Mouse (Mus musculus) MEL (cell line): ENCODE data around the gene Lrch3. TPM values are rescaled to one million over a fixed set of nuclear protein-coding genes. Genes with fewer than 3 reads are reported as not detected.

ENCODE experiments used
- DNase-seq: peaks from one replicate; pipeline ENCODE4 v3.0.0; 2011; ENCODE audit warnings: low read depth, low spot score
- H3K27ac ChIP-seq: 2 replicates; pipeline ENCODE4 v1.5.1; 2012; ENCODE audit warnings: low read depth, mild to moderate bottlenecking, control low read depth, low read length, moderate library complexity; ENCODE audit not compliant: control insufficient read depth
- H3K27me3 ChIP-seq, 2 experiments: fragments of 150-350 bp in 1 of 2; sonication (generic) in 1 of 2; 2 replicates each; pipeline ENCODE4 v1.6.1; 2012; ENCODE audit warnings: low read length in 2 of 2, mild to moderate bottlenecking in 2 of 2, improper control_type of control experiment in 1 of 2, moderate library complexity in 1 of 2; ENCODE audit not compliant: insufficient read depth in 2 of 2, control insufficient read depth in 1 of 2
- H3K36me3 ChIP-seq, 2 experiments: 2 replicates each; pipeline ENCODE4 v1.6.1; 2012 to 2014; ENCODE audit warnings: low read length in 2 of 2, improper control_type of control experiment in 1 of 2, inconsistent platforms in 1 of 2, mild to moderate bottlenecking in 1 of 2; ENCODE audit not compliant: insufficient read depth in 2 of 2, control insufficient read depth in 1 of 2
- H3K4me1 ChIP-seq, 2 experiments: fragments of 150-350 bp in 1 of 2; sonication (generic) in 1 of 2; 2 replicates each; pipeline ENCODE4 v1.6.1; 2012; ENCODE audit warnings: low read length in 2 of 2, improper control_type of control experiment in 1 of 2, mild to moderate bottlenecking in 1 of 2; ENCODE audit not compliant: insufficient read depth in 2 of 2, control insufficient read depth in 1 of 2
- H3K4me3 ChIP-seq, 2 experiments: fragments of 150-350 bp in 1 of 2; sonication (generic) in 1 of 2; 2 replicates each; pipeline ENCODE4 v1.5.1; 2012; ENCODE audit warnings: low read depth in 2 of 2, low read length in 2 of 2, mild to moderate bottlenecking in 2 of 2, moderate library complexity in 2 of 2, control low read depth in 1 of 2, improper control_type of control experiment in 1 of 2; ENCODE audit not compliant: control insufficient read depth in 1 of 2, insufficient read depth in 1 of 2
- H3K79me2 ChIP-seq: 2 replicates; pipeline ENCODE4 v1.6.1; 2012; ENCODE audit warnings: mild to moderate bottlenecking, low read length, moderate library complexity; ENCODE audit not compliant: control insufficient read depth, poor library complexity, insufficient read depth
- H3K9ac ChIP-seq: 2 replicates; pipeline ENCODE4 v1.6.1; 2012; ENCODE audit warnings: low read depth, mild to moderate bottlenecking, control low read depth, low read length, moderate library complexity; ENCODE audit not compliant: control insufficient read depth, poor library complexity, severe bottlenecking
- H3K9me3 ChIP-seq: fragments of 150-350 bp; sonication (generic); replicated peaks from 2 replicates; pipeline ENCODE4 v1.6.1; 2012; ENCODE audit warnings: mild to moderate bottlenecking, low read length, improper control_type of control experiment, moderate library complexity; ENCODE audit not compliant: insufficient read depth
- BHLHE40 ChIP-seq: IDR thresholded peaks from 2 replicates; pipeline ENCODE4 v1.6.1; 2012; ENCODE audit warnings: low read depth, mild to moderate bottlenecking, inconsistent platforms, low read length, improper control_type of control experiment, borderline replicate concordance
- CHD2 ChIP-seq: IDR thresholded peaks from 2 replicates; pipeline ENCODE4 v1.6.1; 2011; ENCODE audit warnings: low read length, improper control_type of control experiment
- CTCF ChIP-seq, 3 experiments: IDR thresholded peaks in 2 of 3; conservative IDR thresholded peaks in 1 of 3; 2 replicates each; pipeline ENCODE4 v1.5.1; 2011 to 2012; ENCODE audit warnings: low read length in 3 of 3, low read depth in 2 of 3, mild to moderate bottlenecking in 2 of 3, improper control_type of control experiment in 1 of 3, inconsistent platforms in 1 of 3, mixed read lengths in 1 of 3, moderate library complexity in 1 of 3; ENCODE audit not compliant: control insufficient read depth in 1 of 3, insufficient read depth in 1 of 3, poor library complexity in 1 of 3, severe bottlenecking in 1 of 3
- ELF1 ChIP-seq: IDR thresholded peaks from 2 replicates; pipeline ENCODE4 v1.6.1; 2014; ENCODE audit warnings: low read depth, mild to moderate bottlenecking, inconsistent platforms, low read length, improper control_type of control experiment, moderate library complexity
- GATA1 ChIP-seq: IDR thresholded peaks from 2 replicates; pipeline ENCODE4 v1.6.1; 2011; ENCODE audit warnings: low read depth, low read length, improper control_type of control experiment
- HCFC1 ChIP-seq: IDR thresholded peaks from 2 replicates; pipeline ENCODE4 v1.6.1; 2012; ENCODE audit warnings: low read depth, mild to moderate bottlenecking, inconsistent platforms, low read length, improper control_type of control experiment, moderate library complexity
- JUND ChIP-seq: IDR thresholded peaks from 2 replicates; pipeline ENCODE4 v1.6.1; 2011; ENCODE audit warnings: low read depth, mild to moderate bottlenecking, improper control_type of control experiment, low read length
- KAT2A ChIP-seq: conservative IDR thresholded peaks from 2 replicates; pipeline ENCODE4 v1.6.1; 2012; ENCODE audit warnings: low read depth, low read length, improper control_type of control experiment, inconsistent platforms
- MAFK ChIP-seq: IDR thresholded peaks from 2 replicates; pipeline ENCODE4 v1.6.1; 2011; ENCODE audit warnings: low read depth, mild to moderate bottlenecking, low read length, improper control_type of control experiment, borderline replicate concordance
- MYC ChIP-seq: IDR thresholded peaks from 2 replicates; pipeline ENCODE4 v1.6.1; 2011; ENCODE audit warnings: low read depth, mild to moderate bottlenecking, low read length, improper control_type of control experiment, moderate library complexity
- POLR2A ChIP-seq, 2 experiments: IDR thresholded peaks; 2 replicates each; pipeline ENCODE4 v1.6.1; 2011 to 2012; ENCODE audit warnings: low read length in 2 of 2, mild to moderate bottlenecking in 2 of 2, control low read depth in 1 of 2, improper control_type of control experiment in 1 of 2, low read depth in 1 of 2, moderate library complexity in 1 of 2; ENCODE audit not compliant: control insufficient read depth in 1 of 2, insufficient read depth in 1 of 2, poor library complexity in 1 of 2
- POLR2AphosphoS2 ChIP-seq: IDR thresholded peaks from 2 replicates; pipeline ENCODE4 v1.6.1; 2011; ENCODE audit warnings: low read length, improper control_type of control experiment
- SIN3A ChIP-seq: IDR thresholded peaks from 2 replicates; pipeline ENCODE4 v1.6.1; 2012; ENCODE audit warnings: low read length, improper control_type of control experiment, inconsistent platforms
- TAL1 ChIP-seq: IDR thresholded peaks from 2 replicates; pipeline ENCODE4 v1.6.1; 2012; ENCODE audit warnings: mild to moderate bottlenecking, inconsistent platforms, low read length, moderate library complexity, mixed read lengths
- TCF12 ChIP-seq: IDR thresholded peaks from 2 replicates; pipeline ENCODE4 v1.6.1; 2014; ENCODE audit warnings: low read depth, mild to moderate bottlenecking, inconsistent platforms, low read length, improper control_type of control experiment, moderate library complexity
- UBTF ChIP-seq: IDR thresholded peaks from 2 replicates; pipeline ENCODE4 v1.6.1; 2012; ENCODE audit warnings: low read depth, mild to moderate bottlenecking, inconsistent platforms, low read length, improper control_type of control experiment, moderate library complexity, borderline replicate concordance; ENCODE audit not compliant: insufficient read depth
- USF2 ChIP-seq, 2 experiments: IDR thresholded peaks; 2 replicates each; pipeline ENCODE4 v1.6.1; 2011 to 2012; ENCODE audit warnings: improper control_type of control experiment in 2 of 2, low read length in 2 of 2, borderline replicate concordance in 1 of 2, inconsistent platforms in 1 of 2, low read depth in 1 of 2, mild to moderate bottlenecking in 1 of 2; ENCODE audit not compliant: insufficient read depth in 1 of 2
- ZKSCAN1 ChIP-seq: IDR thresholded peaks from 2 replicates; pipeline ENCODE4 v1.6.1; 2012; ENCODE audit warnings: low read depth, mild to moderate bottlenecking, inconsistent platforms, low read length, improper control_type of control experiment, moderate library complexity
- ZMIZ1 ChIP-seq: IDR thresholded peaks from 2 replicates; pipeline ENCODE4 v1.6.1; 2012; ENCODE audit warnings: low read depth, mild to moderate bottlenecking, inconsistent platforms, low read length, improper control_type of control experiment, moderate library complexity
- polyA plus RNA-seq, 2 experiments: library from polyadenylated mRNA; stranded (reverse) in 1 of 2; unstranded in 1 of 2; fragments of >175 nt in 1 of 2; fragments of >200 nt in 1 of 2; gene quantifications; 2 replicates each; pipeline versions ENCODE4 v1.2.1 to v1.2.4; 2012; ENCODE audit warnings: low replicate concordance in 2 of 2, low read depth in 1 of 2; ENCODE audit not compliant: insufficient read length in 2 of 2, insufficient read depth in 1 of 2, missing spikeins in 1 of 2
- total RNA-seq: library from RNA; depleted of rRNA; stranded (reverse); fragments of 300-350 nt; gene quantifications from 2 replicates; pipeline ENCODE4 v1.2.3, GENCODE M21; 2012

Lrch3 gene
- total and polyA plus RNA-seq, 3 experiments = 8.6 to 17.0 TPM; not detected in 1

DNA sequence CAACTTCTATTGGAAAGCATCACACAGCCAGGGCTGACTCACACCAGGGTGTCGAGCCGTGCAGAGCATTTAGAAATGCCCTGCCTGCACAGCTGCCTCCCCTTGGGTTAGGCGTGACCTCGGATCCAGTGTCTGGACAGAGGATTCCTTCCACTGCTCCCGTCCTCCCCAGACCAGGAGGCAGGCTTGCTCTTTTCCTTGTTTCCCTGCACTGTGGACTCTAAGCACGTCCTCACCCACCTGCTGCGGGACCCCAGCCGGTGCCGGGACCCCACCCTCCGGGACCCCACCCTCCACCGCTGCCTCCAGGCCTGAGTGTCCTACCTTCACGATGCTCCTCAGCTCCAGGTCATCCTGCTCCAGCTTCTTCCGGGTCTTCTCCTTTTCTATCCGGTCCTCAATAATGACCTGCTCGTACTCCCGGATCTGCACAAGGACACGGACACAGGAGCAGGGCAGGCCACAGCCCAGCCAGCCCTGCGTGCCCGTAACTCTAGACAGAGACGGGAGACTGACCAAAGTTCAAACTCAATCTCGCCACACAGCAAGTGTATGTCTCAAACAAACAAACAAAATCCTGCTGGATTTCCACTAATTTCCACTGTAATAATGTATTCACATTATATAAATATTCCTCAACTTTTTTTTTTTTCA, 105.3 kb downstream of the Lrch3 start:
- no peak for DNase-seq
- TF ChIP-seq JUND (no peak), USF2 (IDR thresholded peaks at IDR 0.05; ENCODE audit: borderline replicate concordance in 1 of 2, insufficient read depth in 1 of 2, low read depth in 1 of 2, low read length in 2 of 2) (no peak), CTCF (IDR thresholded peaks at IDR 0.05 in 2 of 3, conservative IDR thresholded peaks at IDR 0.05 in 1 of 3; ENCODE audit: control insufficient read depth in 1 of 3, insufficient read depth in 1 of 3, low read depth in 2 of 3, low read length in 3 of 3, poor library complexity in 1 of 3, severe bottlenecking in 1 of 3) (no peak), POLR2A (IDR thresholded peaks at IDR 0.05; ENCODE audit: control insufficient read depth in 1 of 2, insufficient read depth in 1 of 2, low read depth in 1 of 2, low read length in 2 of 2, poor library complexity in 1 of 2) (no peak), UBTF (no peak), POLR2AphosphoS2 (no peak), TAL1 (no peak), GATA1 (no peak), BHLHE40 (no peak), CHD2 (no peak), ZMIZ1 (no peak), HCFC1 (no peak), ELF1 (no peak), MYC (no peak), SIN3A (no peak), KAT2A (no peak), ZKSCAN1 (no peak)
- Histone ChIP-seq H3K4me1 (peaks cover 1 to 7% of the 10 kb centered on the region in 2 experiments; a peak in 3 of 4 replicates), H3K36me3 (peaks cover 0 to 5% of the 10 kb centered on the region in 2 experiments; a peak in 2 of 4 replicates), H3K9me3 (no peaks in the 10 kb centered on the region), H3K4me3 (no peak overlapping the region), H3K9ac (no peak overlapping the region), H3K27ac (no peak overlapping the region), H3K79me2 (no peaks in the 10 kb centered on the region), H3K27me3 (no peaks in the 10 kb centered on the region)

- no peaks in the 10 kb centered on the region; a peak in 1 of 4 replicates for H3K36me3 ChIP-seq
- H3K27ac ChIP-seq = no peak overlapping the region
- no peaks in the 10 kb centered on the region for H3K9me3 ChIP-seq
- H3K27me3 ChIP-seq = no peaks in the 10 kb centered on the region
- H3K9ac ChIP-seq = no peak overlapping the region
- TF ChIP-seq GATA1 = no peak
- TF ChIP-seq MAFK = no peak
- TF ChIP-seq ELF1 = no peak
- no peak for TF ChIP-seq CTCF (IDR thresholded peaks at IDR 0.05 in 2 of 3, conservative IDR thresholded peaks at IDR 0.05 in 1 of 3; ENCODE audit: control insufficient read depth in 1 of 3, insufficient read depth in 1 of 3, low read depth in 2 of 3, low read length in 3 of 3, poor library complexity in 1 of 3, severe bottlenecking in 1 of 3)
- TF ChIP-seq TCF12 = no peak
- TF ChIP-seq, all 39 proteins: peak for 0
- Histone ChIP-seq H3K79me2 (no peaks in the 10 kb centered on the region), H3K4me1 (no peaks in the 10 kb centered on the region; a peak in 1 of 4 replicates), H3K4me3 (no peak overlapping the region)
- no peak for DNase-seq
These were observed 107.5 kb downstream of the Lrch3 start for GRCm38 (mm10) chr16:33021381-33021780.
